Mouse (Mus musculus): ENCODE results near the gene Barhl2. TPM values are rescaled to one million over a fixed set of nuclear protein-coding genes. Genes with fewer than 3 reads are reported as not detected.

Barhl2 gene
- polyA plus RNA-seq, 3 experiments from 2014 or later, result not detected

DNA sequence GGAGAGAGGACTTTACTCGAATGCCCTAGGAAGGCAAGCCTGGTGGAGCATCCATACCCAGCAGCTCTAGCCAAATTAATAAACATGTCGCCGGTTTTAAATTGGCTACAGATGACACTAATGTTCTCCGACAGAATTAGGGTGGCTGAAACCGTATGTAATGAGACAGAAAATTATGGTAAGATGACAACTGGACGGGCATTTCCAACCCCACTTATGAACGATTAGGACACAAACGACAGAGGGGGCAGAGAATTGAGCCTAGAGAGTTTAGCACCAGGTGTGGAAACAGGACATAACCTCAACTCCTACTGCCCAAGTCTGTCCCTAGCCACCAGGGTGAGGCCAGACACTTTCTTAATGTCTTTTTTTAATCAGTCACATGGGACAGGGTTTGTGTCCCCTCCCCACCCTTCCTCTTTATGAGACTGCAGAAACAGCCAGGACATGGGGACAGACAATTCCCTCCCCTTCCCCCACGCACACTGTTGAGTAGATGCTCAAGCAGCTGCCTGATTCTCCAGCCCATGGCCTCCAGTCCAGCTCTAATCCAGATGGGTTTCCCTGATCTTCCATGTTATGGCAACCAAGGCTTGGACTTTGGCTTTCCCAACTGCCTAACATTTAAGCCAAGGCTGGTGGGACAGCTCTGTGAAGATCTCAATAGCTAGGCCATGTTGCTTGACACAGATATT, 3.4 kb downstream of the Barhl2 start:
- ATAC-seq, result no peak

DNA sequence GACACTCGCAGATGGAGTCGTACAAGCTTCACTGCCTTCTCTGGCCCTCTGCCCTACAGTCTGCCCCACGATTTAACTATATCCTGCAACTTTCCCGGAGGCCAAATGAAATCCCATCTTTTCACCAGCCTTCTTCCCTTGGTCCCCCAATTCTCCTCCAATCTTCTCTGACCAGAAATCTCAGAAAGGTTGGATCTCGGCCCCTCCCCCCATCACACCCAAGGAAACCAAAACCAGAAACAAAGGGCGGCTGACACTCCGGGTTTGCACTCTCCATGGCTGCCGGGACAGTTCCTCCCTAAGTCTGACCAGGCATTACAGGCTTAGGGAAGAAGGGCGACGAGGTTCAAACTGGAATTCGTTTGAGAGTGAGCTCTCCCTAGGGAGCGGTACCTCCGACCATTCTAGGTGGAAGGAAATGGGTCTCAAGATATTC, 4.1 kb downstream of the Barhl2 start:
- no peak for ATAC-seq

DNA sequence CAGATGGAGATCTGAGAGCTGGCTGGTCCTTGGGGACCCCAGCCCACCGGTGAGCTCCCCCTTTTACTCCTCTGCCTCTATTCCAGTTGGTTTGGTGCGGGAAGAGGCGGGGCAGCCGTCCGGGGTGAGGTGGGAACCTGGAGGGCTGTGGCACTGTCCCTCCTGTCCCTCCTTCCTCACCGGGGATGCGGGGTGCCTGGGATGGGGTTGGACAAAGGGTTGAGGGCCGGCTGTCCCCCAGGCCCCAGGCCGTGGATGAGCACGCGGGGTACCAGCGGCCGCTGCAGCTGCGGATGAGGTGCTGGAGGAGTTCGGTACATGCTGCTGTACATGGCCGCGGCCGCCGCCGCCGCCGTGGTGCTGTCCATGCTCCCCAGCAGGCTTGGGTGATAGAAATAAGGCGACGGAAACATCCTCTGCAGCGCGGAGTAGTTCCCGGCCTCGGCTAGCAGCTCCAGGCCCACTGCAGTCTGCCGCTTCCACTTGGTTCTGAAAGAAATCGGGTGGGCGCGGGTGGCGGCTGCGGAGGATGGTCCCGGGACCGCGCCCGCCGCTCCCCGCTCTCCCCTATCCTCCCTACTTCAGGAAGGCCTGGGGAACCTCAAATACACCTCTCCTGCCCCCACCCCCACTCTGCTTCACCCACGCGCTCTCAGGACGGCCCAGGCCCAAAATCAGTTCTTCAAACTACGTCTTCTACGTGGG, 4.6 kb downstream of the Barhl2 start:
- ATAC-seq, result peak; percentile 30

DNA sequence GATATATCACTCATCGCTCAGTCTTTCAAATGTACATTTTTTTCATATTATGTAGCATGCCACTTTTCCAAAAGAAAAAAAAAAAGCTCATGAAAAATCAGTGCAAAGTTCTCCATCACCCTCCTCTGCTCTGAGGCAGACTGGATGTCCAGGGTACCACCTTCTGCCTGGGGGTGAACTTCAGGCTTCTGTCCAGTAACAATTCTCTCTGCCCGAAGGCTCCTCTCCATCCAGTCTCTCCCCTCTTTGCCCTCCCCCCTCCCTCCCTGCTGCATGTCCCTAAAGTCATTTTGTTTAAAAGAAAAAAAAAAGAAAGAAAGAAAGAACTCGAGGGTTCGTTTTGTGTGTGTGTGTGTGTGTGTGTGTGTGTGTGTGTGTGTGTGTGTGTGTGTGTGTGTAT, 5.3 kb downstream of the Barhl2 start:
- no peak for ATAC-seq

DNA sequence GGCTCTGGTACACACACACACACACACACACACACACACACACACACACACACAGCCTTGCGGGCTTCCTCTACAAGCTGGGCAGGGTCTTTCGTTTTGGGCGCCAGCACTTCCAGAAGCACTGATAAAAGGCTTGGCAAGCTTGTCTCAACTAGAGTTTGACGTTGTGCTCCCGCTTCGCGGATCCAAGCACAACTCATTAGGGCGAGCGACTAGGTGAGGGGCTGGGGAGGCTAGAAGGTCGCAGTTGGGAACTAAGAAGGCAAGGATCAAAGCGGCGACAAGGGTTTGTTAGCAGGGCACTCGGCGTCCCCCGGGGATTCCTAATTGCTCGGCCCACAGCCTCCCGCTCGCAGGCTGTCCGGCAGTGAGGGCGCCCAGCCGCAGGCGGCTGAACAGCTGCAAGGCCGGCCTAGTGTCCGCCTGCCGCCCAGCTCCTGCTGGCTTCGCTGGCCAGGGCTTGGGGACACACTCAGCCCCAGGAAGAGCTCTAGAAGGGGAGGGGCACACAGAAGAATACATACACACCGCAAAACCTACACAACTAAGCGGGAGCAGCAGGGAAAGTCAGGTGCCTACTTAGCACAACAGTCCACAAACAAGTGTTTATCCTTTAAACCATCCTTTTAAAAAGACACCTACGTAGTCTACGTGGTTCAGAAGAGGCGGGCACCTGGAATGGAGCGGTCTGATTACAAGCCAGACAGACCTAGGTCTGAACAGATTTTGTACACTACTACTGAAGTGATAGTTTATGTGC, 6.1 kb downstream of the Barhl2 start:
- no peak for ATAC-seq

DNA sequence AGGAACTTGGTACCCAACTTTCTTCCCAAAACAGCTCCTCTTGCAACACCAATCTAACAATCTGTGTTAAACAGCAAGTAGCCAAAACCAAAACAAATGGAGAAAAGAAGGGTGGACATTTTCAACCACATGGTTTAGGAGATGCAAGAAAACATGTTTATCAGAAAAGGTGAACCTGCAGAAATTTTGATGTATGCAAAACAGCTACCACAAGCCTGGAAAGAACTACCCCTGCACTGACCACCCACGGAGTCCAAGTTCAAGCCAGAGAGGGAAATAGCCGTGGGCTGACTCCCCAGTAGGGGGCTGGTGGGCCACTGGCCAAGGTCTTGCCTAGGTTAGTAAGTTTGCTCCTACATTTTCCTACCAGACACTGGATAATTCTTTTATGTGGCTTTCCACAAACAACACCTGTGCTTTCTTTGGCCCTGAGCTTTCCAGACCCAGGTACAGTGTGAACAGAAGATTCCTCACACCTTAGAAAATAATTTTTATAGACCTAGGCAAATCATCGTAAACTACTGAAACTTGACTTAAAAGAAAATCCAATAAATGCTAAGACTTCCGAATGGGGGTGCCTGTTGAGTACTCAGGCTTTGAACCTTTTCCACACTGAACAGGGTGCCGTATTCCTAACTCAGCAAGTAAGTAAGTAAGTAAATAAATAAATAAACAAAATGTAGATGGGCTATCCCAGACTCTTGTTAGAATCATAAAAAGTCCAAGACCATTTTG, 7.4 kb downstream of the Barhl2 start:
- ATAC-seq, result no peak

DNA sequence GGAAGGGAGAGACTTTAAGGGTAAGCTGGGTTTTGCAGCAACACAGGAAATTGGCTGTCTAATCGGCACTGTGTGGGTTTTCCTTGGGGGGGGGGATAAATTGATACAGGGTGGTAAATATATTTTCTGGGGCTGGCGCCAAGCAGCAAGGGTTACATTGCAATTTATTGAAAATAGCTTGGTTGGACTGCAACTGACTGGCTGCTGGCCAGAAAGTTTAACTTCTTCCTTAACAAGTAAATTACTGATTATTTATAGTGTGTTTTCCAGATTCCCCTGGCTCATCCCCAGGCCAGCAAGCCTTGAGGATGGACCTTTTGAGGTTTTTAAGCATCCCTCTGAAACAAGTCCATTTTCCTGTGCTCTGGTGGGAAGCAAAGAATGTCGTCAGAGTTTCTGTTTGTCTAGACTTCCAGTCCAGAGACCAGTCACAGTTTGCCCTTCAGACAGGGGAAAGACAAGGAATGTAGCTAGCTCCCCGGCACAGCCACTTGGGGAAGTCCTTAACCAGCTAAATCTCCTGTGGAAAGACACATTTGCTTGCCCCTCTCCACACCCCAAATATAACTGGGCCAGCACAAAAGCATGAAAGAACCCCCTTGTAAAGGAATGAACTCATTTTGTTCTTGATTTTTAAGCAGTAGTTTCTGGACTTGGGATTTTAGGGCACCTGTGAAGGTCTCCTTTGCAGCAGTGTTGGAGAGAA, 8.1 kb downstream of the Barhl2 start:
- no peak for ATAC-seq

DNA sequence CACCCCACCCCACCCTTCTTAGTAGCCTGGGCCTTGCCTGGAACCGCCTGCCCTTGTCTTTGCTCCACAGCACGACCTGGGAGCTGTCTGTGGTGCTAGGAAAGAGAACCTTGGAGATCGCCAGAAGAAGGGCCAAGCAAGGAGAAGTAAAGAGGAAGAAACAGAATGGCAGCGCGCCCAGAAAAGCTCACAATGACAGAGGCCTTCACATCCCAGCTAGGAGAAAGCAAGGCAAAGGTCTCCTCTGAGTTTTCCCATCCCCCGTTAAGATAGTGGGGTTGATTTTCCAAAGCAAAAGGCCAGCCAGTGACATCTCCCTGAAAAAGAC, 9.2 kb downstream of the Barhl2 start:
- ATAC-seq, result no peak

DNA sequence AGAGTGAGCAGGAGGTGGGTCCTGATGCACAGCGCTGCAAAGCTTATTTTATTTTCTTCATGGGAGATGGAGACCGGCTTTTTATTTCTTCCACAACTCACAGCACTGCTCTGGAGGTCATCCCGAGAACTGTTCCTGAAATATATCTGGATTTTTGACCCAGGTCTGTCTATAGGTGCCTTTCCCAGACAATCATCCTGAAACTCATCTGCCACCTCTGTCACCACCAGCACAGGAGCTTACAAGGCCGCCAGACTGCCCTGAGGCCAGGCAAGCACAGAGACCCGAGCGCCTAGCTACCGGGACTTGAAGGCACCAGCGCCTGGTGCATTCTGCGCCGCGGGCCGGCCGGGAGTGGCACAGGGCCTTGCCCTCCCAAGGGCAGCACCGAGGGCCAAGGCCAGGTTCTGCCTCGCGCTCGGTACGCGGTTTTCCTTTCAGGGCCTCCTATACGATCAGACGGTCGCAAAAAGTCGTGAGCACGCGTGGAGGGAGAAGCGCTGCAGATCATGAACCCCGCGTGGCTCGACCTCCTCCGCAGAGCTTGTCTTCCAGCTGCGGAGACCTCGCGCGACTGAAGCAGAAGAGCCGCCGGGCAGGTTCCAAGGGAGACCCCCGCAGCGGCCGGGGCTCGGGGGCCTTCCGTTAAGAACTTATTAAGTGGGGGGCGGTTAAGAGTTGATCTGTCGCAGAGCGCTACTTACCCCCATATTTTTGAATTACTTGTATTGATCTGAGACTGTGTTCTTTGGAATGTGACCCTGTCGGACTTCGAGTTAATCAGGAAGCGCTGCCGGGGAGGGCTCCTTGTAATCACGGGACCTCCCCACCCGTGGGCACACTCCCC, 9.8 kb downstream of the Barhl2 start:
- no peak for ATAC-seq

DNA sequence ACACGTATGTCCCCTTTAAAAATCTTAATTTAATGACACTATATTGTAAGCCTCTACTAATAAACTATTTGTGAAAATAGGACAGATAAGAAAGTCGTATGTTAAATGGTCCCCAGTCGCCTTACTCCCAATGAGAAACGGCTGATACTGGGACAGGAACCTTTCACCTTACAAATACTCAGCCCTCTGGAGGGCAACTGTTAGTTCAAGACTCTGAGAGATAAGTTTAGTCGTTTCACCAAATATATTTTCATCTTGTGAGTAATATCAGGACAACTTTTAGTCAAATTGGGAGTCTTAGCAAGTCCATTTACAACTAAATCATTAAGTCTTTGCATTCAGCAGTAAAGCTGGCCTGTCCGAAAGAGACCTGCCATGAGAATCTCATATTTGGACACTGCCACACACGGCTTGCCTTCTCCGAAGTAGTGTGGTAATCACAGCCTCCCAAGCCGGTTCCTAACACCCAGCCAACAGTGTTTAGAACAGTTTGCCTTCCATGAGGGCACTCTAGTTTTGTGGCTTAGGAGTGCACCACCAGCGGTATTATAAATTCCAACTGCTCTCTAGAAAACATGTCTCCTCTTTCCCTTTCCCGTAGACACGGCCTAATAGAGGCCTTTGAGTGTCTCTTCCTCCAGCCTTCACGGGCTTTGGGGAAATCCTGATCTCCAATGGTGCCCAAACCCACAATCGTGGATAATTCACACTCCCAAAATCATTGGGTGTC, 10.7 kb downstream of the Barhl2 start:
- no peak for ATAC-seq

DNA sequence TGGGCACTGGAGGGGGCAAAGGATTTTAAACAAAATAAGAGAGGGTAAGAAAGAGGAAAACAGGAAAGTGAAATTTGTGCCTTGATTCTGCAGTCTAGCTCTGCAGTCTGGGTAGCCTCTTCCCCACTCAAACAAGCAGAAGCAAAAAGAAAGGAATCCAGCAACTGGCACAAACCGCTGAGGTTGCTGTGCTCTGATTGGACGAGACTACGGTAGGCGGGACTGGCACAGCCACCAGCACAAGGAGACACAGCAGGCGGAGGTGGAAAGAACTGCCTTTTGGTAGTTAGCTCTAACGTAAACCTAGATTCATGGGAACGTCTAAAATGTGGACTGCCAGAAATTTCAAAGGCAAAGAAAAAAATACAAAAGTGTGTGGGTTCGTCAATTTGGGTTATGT, 11.4 kb downstream of the Barhl2 start:
- no peak for ATAC-seq

DNA sequence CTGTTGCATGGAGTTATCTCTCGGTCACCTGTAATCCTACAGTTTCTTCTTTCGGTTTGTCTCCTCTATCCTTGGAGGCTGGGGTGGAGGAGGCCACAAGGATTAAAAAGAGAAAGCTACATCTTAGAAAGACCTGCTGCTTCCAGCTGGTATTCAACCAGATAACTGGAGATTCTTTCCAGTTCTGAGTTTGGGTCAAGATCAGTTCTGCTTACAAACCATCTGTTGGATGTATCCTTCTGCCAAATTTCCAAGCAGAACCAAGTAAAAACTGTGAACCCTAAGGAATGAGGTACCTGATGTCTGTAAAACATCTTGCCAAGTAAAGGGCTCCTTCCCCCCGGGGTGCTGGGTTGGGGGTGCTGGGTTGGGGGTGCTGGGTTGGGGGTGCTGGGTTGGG, 12.3 kb downstream of the Barhl2 start:
- ATAC-seq, result no peak

DNA sequence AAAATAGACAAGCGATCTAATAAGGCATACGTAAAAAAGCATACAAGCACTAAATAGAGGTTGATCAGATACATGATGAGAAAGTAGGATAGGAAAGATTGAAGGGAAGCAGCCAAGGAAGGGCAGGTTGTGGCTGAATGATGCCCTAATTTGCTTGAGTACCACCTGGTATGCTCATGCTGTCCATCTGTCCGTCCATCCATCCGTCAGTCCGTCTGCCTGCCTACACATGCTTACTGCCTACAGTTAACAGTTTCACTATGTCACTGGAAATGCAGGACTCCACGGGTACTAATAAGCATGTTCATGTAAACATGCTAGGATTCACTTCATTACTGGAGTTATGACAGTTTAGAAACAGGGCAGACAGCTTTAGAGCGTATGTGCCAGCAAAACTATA, 19.1 kb downstream of the Barhl2 start:
- ATAC-seq, result no peak

DNA sequence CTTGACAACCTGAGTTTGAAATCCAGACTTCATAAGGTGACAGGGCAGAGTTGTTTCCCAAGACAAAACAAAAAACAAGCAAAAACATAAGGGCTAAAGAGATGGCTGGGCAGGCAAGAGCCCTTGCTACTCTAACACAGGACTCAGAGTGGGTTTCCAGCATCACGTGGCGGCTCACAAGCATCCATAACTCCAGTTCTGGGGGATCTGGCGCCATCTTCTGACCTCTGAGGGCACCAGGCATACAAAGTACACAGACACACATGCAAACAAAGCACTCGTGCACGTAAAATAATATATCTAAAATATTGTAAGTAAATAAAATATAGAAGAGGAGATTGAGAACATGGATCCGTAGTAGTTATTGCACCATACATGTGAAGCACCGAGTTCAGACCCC, 31.9 kb downstream of the Barhl2 start:
- ATAC-seq, result no peak

DNA sequence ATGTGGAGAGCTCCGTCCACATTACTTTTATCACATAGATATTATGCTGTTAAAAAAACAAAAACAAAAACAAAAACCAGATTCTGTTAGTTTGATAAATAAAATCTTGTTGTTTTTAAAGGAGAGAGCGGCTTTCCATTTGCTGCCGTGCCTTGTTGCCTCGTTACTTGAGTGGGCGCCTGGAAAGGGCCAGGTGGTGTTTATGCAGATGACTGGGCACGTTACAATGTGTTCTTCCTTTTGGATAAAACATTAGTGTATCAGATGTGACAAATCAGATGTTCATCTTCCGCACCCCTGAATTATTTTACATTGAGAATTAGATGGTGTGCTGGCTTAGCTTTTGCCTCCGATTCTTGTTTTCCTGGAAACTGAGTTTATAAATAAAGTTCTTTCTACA, 37.1 kb downstream of the Barhl2 start:
- ATAC-seq, result no peak

DNA sequence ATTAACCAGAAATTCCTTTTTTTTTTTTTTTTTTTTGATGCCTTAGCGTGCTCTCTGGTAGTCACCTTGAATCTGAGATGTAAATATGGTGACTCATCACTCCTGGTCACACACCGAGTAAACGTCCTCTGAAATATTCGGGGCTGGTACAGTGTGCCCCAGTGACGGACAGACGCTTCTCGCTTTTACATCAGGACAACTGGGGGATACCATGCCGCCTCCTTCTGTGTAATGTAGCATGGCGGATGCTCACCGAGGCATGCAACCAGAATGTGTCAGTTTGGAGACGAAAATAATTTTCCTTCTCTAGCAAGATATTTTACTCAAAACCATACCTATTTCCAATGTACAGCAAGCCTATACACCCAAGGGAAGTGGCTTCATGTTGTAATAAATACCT, 37.6 kb downstream of the Barhl2 start:
- ATAC-seq, result no peak

DNA sequence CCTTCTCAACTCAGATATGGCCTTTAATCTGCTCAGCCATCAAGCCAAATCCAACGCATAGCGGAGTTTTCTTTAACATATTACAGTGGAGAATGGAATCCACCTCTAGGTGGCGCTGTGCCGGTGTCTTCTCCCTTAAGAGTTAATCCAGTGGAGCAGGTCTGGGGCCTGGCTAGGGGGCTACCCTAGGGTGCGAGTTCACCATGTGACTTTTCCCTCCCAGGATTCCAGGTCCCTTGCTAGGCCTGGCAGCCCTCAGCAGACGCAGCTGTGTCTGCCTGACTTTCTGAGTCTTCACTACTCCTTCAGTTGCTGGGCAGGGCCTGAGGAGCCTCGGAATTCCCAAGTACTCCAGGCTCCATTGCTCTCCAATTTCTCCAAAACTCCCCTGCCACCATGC, 40.8 kb downstream of the Barhl2 start:
- ATAC-seq, result no peak

DNA sequence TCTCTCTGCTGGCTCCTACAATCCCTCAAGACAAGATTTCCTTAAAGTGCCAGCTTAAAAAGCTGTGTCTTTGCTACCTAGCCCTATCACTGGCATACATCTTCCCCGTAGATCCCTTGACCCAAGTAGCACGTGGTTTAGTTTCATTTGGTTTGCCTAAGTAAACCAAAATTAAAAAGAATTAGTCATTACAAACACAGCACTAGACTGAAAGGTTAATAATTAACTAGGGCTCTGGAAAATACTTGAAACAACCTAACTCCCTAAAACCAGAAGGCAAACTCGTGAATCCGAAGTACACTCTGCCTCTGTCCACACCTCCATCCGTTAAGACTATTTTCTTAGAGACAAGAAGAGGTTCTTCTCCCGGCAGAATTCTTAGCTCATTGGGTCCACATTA, 41.4 kb downstream of the Barhl2 start:
- no peak for ATAC-seq

DNA sequence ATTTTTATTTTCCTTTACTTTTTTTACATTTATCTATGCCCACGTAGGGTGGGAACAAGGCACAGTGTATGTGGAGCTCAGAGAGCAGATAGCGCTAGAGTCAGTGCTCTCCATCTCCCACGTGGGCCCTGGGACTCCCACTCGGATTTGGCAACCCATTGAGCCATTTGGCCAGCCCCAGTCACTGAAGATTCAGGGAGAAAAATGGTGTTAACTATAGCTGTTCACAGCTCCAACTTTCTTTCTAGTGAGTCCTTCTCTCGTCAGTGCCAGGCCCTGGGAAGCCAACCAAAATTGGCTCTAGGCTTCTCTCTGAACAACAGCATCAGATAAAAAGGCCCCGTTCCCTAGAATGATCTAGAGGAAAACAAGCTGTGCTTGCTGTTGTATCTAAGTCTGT, 42.2 kb downstream of the Barhl2 start:
- no peak for ATAC-seq

DNA sequence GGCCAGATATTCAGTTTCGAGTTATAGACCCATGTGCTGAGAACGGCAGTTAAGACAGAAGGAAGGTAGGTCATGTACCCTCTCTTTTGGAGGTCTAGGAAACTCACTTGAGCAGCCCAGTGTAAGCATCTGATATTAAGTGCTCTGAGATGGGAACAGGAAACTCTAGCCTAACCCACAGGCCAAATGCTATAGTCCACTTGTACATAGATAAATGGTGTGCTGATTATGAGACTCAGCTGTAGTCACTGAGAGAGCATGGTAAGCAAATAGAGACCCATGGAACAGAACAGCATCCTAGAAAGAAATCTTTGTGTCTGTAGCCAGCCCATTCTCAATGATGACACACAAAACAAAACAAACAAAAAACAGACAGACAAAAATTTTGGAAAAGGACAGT, 55.2 kb downstream of the Barhl2 start:
- ATAC-seq, result no peak

All from inflammation-experienced regulatory T-cells, adult 6 months (primary cell).